Mouse (Mus musculus): Measurements from ENCODE around the gene Lrtm2.
"Not testable (repeated sequence)": the region's sequence is repeated elsewhere in the genome, so short reads cannot be mapped to it uniquely, and the experiment has no call there.

Lrtm2 gene

DNA sequence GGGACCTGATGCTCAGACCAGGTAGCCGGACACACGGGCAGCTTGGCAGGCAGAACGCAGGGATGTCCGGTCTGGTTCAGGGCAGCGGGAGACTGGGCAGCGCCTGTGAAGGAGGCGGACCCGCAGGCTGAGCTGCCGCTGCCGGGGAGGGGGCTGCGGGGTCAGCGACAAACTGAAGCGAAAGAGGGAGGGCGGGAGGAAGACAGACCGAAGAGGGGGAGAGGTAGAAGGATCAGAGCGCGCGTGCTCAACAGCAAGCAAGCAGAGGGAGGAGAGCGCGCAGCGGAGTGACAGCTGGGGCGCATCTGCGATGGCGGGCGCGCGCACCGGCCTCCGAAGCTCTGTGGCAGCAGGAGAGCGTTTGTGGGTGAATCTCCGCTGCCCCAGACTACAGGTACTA, at the start of gene Lrtm2:
Gene Lrtm2 (minus strand): TSS at position 261 of the 400 bp plus-strand sequence.
- no peak for DNase-seq

GRCm38 (mm10) chr6:119378631-119379030, 48.1 kb upstream of the Lrtm2 start:
- DNase-seq, result no peak

DNA sequence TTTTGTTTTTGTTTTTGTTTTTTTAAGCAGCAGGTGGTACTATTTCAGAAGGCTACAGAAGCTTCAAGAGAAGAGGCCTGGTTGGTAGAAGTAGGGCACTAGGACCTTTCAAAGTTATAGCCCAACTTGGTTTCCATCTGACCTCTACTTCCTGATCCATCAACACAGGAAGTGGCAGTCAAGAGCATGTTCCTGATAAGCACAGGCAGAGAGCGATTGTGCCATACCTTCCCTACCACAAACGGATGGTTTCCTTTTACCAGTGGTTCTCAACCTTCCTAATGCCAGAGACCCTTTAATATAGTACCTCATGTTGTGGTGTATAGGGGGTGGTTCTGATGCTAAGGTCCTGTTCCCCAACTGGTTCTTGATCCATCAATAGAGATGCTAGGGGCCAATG, 47.0 kb upstream of the Lrtm2 start:
- DNase-seq, result no peak

GRCm38 (mm10) chr6:119375035-119375434, 44.5 kb upstream of the Lrtm2 start:
- DNase-seq, result no peak

DNA sequence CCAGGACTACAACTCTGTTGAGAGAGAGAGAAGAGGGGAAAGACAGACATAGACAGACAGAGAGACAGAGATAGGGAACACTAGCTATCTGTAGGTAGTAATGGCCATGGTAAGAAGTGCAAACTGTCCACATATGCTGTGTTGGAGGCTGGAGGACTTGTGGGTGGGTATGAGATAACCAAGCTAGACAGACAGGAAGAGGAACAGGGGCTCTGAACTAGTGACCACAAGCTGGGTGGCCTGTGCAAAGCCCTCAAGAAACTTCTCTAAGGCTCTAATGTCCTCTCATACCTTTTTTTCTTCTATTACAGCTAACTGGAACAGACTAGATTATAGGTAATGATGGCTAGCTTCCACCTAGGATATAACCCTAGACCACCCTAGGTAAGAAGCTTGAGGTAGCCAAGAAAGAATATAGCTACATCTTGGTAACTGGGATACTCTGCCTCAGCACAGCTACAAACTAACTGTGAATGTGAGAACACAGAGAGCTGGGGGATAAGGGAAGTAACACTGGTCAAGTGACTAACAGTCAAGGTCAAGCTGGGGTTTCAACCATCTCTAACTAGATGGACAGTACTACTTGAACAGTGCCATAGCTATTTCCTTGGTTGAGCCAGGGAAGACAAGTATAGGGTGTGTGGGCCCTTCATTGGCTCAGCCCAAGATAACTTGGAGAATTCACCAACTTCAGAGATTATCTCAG, 42.6 kb upstream of the Lrtm2 start:
- DNase-seq, result no peak

DNA sequence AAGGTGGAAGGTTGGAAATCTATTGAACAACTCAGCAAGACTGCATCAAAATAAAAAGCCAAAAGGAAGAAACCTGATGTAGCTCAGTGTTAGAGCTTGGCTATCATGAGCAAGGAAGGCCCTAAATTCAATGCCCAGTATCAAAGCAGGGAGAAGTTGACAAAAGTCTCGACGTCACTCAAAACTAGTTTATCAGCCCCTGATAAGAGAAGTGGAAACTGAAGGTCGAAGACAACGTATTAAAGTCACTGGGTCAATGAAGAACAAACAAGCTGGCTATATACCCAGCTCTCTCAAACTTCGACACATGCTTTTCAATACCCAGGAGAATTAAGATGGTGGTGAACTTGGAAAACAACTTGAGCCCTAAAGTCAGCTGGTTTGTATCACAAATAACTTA, 41.7 kb upstream of the Lrtm2 start:
- DNase-seq, result no peak

GRCm38 (mm10) chr6:119371624-119372023, 41.1 kb upstream of the Lrtm2 start:
- no peak for DNase-seq

- no peak for DNase-seq
These were observed 36.8 kb upstream of the Lrtm2 start for GRCm38 (mm10) chr6:119367382-119367781.

- DNase-seq, result not testable (repeated sequence)
These were observed 36.2 kb upstream of the Lrtm2 start for GRCm38 (mm10) chr6:119366800-119367199.

DNA sequence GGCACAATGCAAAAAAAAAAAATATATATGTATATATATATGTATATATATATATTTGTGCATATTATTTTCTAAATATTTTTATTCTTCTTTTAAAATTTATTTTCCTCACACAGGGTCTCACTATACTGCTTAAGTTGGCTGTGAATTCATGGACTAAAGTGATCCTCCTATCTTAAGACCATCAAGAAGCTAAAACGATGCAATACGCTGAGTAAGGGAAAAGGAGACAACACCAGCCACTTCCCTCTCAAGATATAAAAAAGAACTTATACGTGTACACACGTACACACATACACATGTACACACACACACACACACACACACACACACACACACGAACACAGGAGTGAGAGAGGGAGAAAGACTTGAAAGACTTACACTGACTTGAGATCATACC, 33.0 kb upstream of the Lrtm2 start:
- no peak for DNase-seq

DNA sequence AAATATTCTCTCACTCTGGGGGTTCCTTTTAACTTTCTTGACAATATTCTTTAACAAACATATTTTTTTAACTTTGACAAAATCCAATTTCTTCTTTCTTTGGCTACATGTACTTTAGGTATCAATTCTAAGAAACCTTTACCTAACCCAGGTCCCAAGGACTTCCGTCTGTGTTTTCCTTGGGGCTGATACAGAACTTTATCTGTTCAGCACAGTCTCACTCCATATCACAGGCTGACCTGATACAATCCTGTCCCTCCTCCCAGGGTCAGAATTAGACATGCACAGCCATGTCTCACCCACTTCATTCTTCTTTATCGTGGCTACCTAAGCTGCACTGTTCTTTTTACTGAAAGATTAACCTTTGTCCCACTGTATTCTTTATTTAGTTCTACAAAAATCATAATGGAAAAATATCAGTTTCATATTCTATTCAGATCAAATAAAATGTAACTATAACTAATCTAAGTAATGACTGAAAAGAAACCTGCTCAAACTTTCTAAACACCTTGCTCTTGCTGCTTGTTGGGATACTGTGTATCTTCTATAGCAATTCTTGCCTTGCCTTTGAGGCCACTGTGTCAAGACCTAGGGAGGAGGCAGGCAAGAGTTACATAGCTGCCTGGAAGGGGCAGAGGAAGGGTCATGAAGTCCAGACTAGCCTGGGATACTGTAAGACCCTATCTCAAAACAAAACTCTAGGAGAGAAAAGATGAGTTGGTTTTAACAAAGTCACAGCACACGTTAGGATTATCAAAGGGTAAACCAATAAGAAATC, 30.5 kb upstream of the Lrtm2 start:
- DNase-seq, result no peak

GRCm38 (mm10) chr6:119360250-119360649, 29.7 kb upstream of the Lrtm2 start:
- not testable (repeated sequence) for DNase-seq

GRCm38 (mm10) chr6:119358020-119358571, 27.5 kb upstream of the Lrtm2 start:
- DNase-seq, result no peak

- DNase-seq, result no peak
These were observed 21.9 kb upstream of the Lrtm2 start for GRCm38 (mm10) chr6:119352501-119352900.

DNA sequence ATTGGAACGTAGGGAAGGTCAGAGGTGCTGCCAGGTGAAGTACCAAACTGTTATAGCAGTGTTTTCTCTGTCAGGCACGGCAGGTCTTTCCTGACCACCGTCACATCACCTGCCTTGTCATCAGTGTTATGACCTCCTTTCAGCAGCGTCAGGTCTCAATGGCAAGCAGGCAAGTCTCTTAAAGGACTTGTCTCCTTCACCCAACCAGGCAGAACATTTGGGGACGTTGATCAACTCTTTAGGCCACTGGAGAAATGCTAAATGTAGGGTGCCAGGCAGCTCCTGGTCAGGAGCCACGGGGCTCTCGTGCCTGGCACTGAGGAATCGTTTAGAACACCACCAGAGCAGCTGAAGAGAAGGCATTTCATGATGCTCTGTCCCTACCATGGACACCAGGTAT, 21.1 kb upstream of the Lrtm2 start:
- no peak for DNase-seq

GRCm38 (mm10) chr6:119350703-119351198, 20.2 kb upstream of the Lrtm2 start:
- DNase-seq, result no peak

GRCm38 (mm10) chr6:119348234-119348633, 17.7 kb upstream of the Lrtm2 start:
- peak; percentile 80 to 81 for DNase-seq

DNA sequence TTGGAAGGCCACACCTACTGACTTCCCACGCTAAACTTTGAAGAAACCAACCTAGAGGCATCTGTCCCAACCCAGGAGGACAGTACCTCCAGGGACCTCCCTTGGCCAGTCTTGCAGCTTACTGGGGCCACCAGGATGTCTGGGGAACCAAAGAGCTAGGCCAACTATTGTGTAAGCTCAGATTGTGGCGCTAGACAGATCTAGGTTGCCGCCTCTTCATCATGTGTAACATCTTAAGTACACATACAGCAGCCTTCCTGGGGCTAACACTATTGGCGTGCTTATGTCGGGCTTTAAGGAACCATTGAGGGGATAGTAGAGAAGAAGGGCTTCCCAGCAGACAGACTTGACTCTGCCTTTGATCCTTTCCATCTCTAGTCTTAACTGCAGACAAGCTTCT, 17.2 kb upstream of the Lrtm2 start:
- DNase-seq, result no peak

- no peak for DNase-seq
These were observed 15.7 kb upstream of the Lrtm2 start for GRCm38 (mm10) chr6:119346257-119346656.

GRCm38 (mm10) chr6:119341409-119341808, 10.8 kb upstream of the Lrtm2 start:
- no peak for DNase-seq

- DNase-seq, result peak in 1 of 2 experiments; percentile 26
These were observed 7.8 kb upstream of the Lrtm2 start for GRCm38 (mm10) chr6:119338121-119338912.

DNA sequence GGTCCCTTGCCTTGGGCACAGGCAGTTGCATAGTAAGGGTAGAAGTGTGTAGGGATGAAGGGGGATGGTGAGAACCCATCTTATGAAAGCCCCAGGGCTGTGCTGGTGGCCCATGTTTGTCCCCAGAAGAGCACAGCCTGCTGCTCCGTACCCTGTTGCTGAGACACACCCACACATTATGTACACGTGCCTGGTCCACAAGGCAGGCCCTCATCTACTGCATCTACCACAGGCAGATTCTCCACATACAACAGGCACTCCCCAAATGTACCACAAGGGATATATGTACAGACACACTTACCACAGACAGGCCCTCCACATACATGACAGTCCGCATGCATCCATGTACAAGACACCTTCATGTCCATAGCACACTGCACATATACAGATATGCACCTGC, 6.7 kb upstream of the Lrtm2 start:
- no peak for DNase-seq

- DNase-seq, result peak; percentile 13 to 16
These were observed 5.6 kb upstream of the Lrtm2 start for GRCm38 (mm10) chr6:119336124-119336523.
